Mouse (Mus musculus): Measurements from ENCODE around the gene Ephb1.

Ephb1 gene

GRCm38 (mm10) chr9:102303882-102304281 is 50.6 kb downstream of the Ephb1 start:
- no peak for DNase-seq

GRCm38 (mm10) chr9:102300985-102301384 is 53.5 kb downstream of the Ephb1 start:
- no peak for DNase-seq

GRCm38 (mm10) chr9:102298741-102299140 is 55.8 kb downstream of the Ephb1 start:
- DNase-seq = peak; percentile 80

GRCm38 (mm10) chr9:102297986-102298385 is 56.5 kb downstream of the Ephb1 start:
- DNase-seq = peak; percentile 95

- no peak for DNase-seq
Measured at GRCm38 (mm10) chr9:102297176-102297575, 57.3 kb downstream of the Ephb1 start.

- no peak for DNase-seq
Measured at GRCm38 (mm10) chr9:102293605-102294004, 60.9 kb downstream of the Ephb1 start.

GRCm38 (mm10) chr9:102291230-102291629 is 63.3 kb downstream of the Ephb1 start:
- DNase-seq = no peak

GRCm38 (mm10) chr9:102288356-102288755 is 66.1 kb downstream of the Ephb1 start:
- DNase-seq = peak; percentile 75

- peak; percentile 81 for DNase-seq
Measured at GRCm38 (mm10) chr9:102275931-102276330, 78.6 kb downstream of the Ephb1 start.

GRCm38 (mm10) chr9:102274016-102274415 is 80.5 kb downstream of the Ephb1 start:
- no peak for DNase-seq

- no peak for DNase-seq
Measured at GRCm38 (mm10) chr9:102273469-102273808, 81.1 kb downstream of the Ephb1 start.

- DNase-seq = peak; percentile 52
Measured at GRCm38 (mm10) chr9:102272731-102273468, 81.6 kb downstream of the Ephb1 start.

GRCm38 (mm10) chr9:102270496-102270895 is 84.0 kb downstream of the Ephb1 start:
- no peak for DNase-seq

- DNase-seq = peak; percentile 57
Measured at GRCm38 (mm10) chr9:102267311-102268027, 87.0 kb downstream of the Ephb1 start.

- DNase-seq = no peak
Measured at GRCm38 (mm10) chr9:102263760-102264159, 90.7 kb downstream of the Ephb1 start.

- no peak for DNase-seq
Measured at GRCm38 (mm10) chr9:102262100-102262501, 92.4 kb downstream of the Ephb1 start.

- no peak for DNase-seq
Measured at GRCm38 (mm10) chr9:102261511-102261910, 93.0 kb downstream of the Ephb1 start.

- DNase-seq = no peak
Measured at GRCm38 (mm10) chr9:102256407-102256806, 98.1 kb downstream of the Ephb1 start.

GRCm38 (mm10) chr9:102255803-102256202 is 98.7 kb downstream of the Ephb1 start:
- DNase-seq = no peak

- DNase-seq = no peak
Measured at GRCm38 (mm10) chr9:102249124-102249816, 105.2 kb downstream of the Ephb1 start.

GRCm38 (mm10) chr9:102245551-102245950 is 108.9 kb downstream of the Ephb1 start:
- no peak for DNase-seq

- no peak for DNase-seq
Measured at GRCm38 (mm10) chr9:102243296-102243695, 111.2 kb downstream of the Ephb1 start.

GRCm38 (mm10) chr9:102241546-102241945 is 112.9 kb downstream of the Ephb1 start:
- DNase-seq = peak; percentile 41

GRCm38 (mm10) chr9:102240215-102240614 is 114.3 kb downstream of the Ephb1 start:
- DNase-seq = no peak

All from cerebellum, adult 8-10 months (tissue).